Mouse (Mus musculus): ENCODE data around the gene Trim14.

DNA sequence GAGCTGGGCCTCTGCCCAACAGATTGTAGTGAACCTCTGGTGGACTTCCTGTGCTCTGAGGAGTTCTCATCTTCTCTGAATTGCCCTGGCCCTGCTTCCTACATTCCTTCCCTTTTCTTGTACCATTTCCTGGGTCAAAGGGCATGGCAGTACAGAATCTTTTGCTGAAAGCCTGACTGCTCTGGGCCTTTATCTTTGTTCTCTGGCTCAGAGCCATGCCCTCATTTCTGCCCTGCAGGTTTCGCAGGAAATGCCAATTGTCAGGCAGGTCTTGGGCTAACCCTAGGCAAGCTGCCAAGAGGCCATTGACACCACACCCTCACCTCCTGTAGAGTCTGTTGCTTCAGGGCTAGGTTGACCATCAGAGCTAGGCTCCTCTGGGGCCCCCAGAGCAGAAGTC is 17.9 kb upstream of the Trim14 start:
- TF ChIP-seq TAL1 (IDR thresholded peaks at IDR 0.05; ENCODE audit: low read length) (no peak), GATA1 (IDR thresholded peaks at IDR 0.05; ENCODE audit: low read length) (no peak)
